Mouse (Mus musculus) ES-E14 (cell line): Measurements from ENCODE around the gene Kcnab2. TPM values are rescaled to one million over a fixed set of nuclear protein-coding genes. Genes with fewer than 3 reads are reported as not detected.

Source experiments
- DNase-seq: peaks from one replicate; pipeline ENCODE4 v3.0.0-alpha.2; 2013; ENCODE audit warnings: low read depth, low spot score
- H3K27ac ChIP-seq: 2 replicates; pipeline ENCODE4 v1.5.1; 2012; ENCODE audit warnings: low read depth, mild to moderate bottlenecking, low read length, moderate library complexity, mixed read lengths; ENCODE audit not compliant: poor library complexity, insufficient read depth, severe bottlenecking
- H3K36me3 ChIP-seq: 2 replicates; pipeline ENCODE4 v1.6.1; 2012; ENCODE audit warnings: mild to moderate bottlenecking, low read length, moderate library complexity, mixed read lengths; ENCODE audit not compliant: control insufficient read depth, poor library complexity, insufficient read depth, severe bottlenecking
- H3K4me1 ChIP-seq, 2 experiments: fragments of 150-350 bp in 1 of 2; sonication (generic) in 1 of 2; 2 replicates each; pipeline ENCODE4 v1.6.1; 2012; ENCODE audit warnings: low read length in 2 of 2, mild to moderate bottlenecking in 1 of 2, mixed read lengths in 1 of 2; ENCODE audit not compliant: control insufficient read depth in 2 of 2, insufficient read depth in 2 of 2, poor library complexity in 1 of 2
- H3K4me3 ChIP-seq, 2 experiments: fragments of 150-350 bp in 1 of 2; sonication (generic) in 1 of 2; 2 replicates each; pipeline ENCODE4 v1.5.1; 2012; ENCODE audit warnings: low read length in 2 of 2, low read depth in 1 of 2, mild to moderate bottlenecking in 1 of 2, mixed read lengths in 1 of 2; ENCODE audit not compliant: insufficient read depth in 1 of 2, poor library complexity in 1 of 2, severe bottlenecking in 1 of 2
- H3K9ac ChIP-seq: 2 replicates; pipeline ENCODE4 v1.6.1; 2012; ENCODE audit warnings: low read depth, mild to moderate bottlenecking, low read length, mixed read lengths; ENCODE audit not compliant: poor library complexity, insufficient read depth, severe bottlenecking
- H3K9me3 ChIP-seq: fragments of 150-350 bp; sonication (generic); 2 replicates; pipeline ENCODE4 v1.6.1; 2012; ENCODE audit warnings: low read depth, mild to moderate bottlenecking, low read length; ENCODE audit not compliant: control insufficient read depth, insufficient read depth
- CHD2 ChIP-seq: IDR thresholded peaks from 2 replicates; pipeline ENCODE4 v1.6.1; 2014; ENCODE audit warnings: mild to moderate bottlenecking, low read depth, low read length, inconsistent platforms
- HCFC1 ChIP-seq: IDR thresholded peaks from 2 replicates; pipeline ENCODE4 v1.6.1; 2012; ENCODE audit warnings: low read length, inconsistent platforms, borderline replicate concordance; ENCODE audit not compliant: insufficient read depth
- MAFK ChIP-seq: IDR thresholded peaks from 2 replicates; pipeline ENCODE4 v1.6.1; 2014; ENCODE audit warnings: mild to moderate bottlenecking, low read depth, low read length, inconsistent platforms; ENCODE audit not compliant: insufficient read depth
- ZC3H11A ChIP-seq: IDR thresholded peaks from 2 replicates; pipeline ENCODE4 v1.6.1; 2012; ENCODE audit warnings: low read depth, mild to moderate bottlenecking, inconsistent platforms, low read length, borderline replicate concordance
- ZNF384 ChIP-seq: IDR thresholded peaks from 2 replicates; pipeline ENCODE4 v1.6.1; 2012; ENCODE audit warnings: low read depth, low read length, inconsistent platforms
- in situ Hi-C, 2 experiments: fragments of 600-800 bp; cut with MboI; formaldehyde crosslinking; loops; one replicate each; pipeline ENCODE4 v1.15.1; 2025; ENCODE audit warnings: low sequenced_read_pairs in 2 of 2, inconsistent platforms in 1 of 2; ENCODE audit not compliant: unreplicated experiment in 2 of 2
- total RNA-seq: library from RNA; depleted of rRNA; stranded (reverse); fragments of 300-350 nt; gene quantifications from 2 replicates; pipeline ENCODE4 v1.2.3, GENCODE M21; 2012

Gene Kcnab2
- total RNA-seq, 1 experiment = 1.6 TPM

- Histone ChIP-seq H3K4me3 (no peak overlapping the region), H3K9ac (no peak overlapping the region), H3K4me1 (no peaks in the 10 kb centered on the region), H3K9me3 (no peaks in the 10 kb centered on the region), H3K36me3 (no peaks in the 10 kb centered on the region), H3K27ac (no peak overlapping the region)
- DNase-seq = no peak
- in situ Hi-C loops = no loop called here
- no peak for TF ChIP-seq ZC3H11A
- TF ChIP-seq ZNF384 = no peak
- no peak for TF ChIP-seq HCFC1
- TF ChIP-seq MAFK = no peak
- TF ChIP-seq CHD2 = no peak
Observed at GRCm38 (mm10) chr4:152412524-152413080, 65.1 kb downstream of the Kcnab2 start.

- in situ Hi-C loops = no loop called here
Observed at GRCm38 (mm10) chr4:152410961-152411360, 66.7 kb downstream of the Kcnab2 start.

GRCm38 (mm10) chr4:152406531-152406930 is 71.1 kb downstream of the Kcnab2 start:
- Histone ChIP-seq H3K36me3 (no peaks in the 10 kb centered on the region), H3K27ac (no peak overlapping the region), H3K4me3 (no peak overlapping the region), H3K9me3 (no peaks in the 10 kb centered on the region), H3K4me1 (no peaks in the 10 kb centered on the region), H3K9ac (no peak overlapping the region)
- no peak for TF ChIP-seq ZNF384
- no peak for TF ChIP-seq ZC3H11A
- no peak for TF ChIP-seq MAFK
- TF ChIP-seq CHD2 = no peak
- TF ChIP-seq HCFC1 = no peak
- no peak for DNase-seq
- in situ Hi-C loops = no loop called here

More at GRCm38 (mm10) chr4:152410961-152411360, 66.7 kb downstream of the Kcnab2 start:
- no peak overlapping the region for H3K27ac ChIP-seq
- no peaks in the 10 kb centered on the region for H3K4me1 ChIP-seq
- no peak overlapping the region for H3K9ac ChIP-seq
- TF ChIP-seq MAFK = no peak
- no peak for TF ChIP-seq HCFC1
- no peak for TF ChIP-seq CHD2
- no peak for TF ChIP-seq ZNF384
- TF ChIP-seq ZC3H11A = no peak
- no peak for DNase-seq
- H3K9me3 ChIP-seq = no peaks in the 10 kb centered on the region
- H3K36me3 ChIP-seq = no peaks in the 10 kb centered on the region
- H3K4me3 ChIP-seq = no peak overlapping the region

GRCm38 (mm10) chr4:152405671-152406201 is 71.9 kb downstream of the Kcnab2 start:
- no peak for DNase-seq
- Histone ChIP-seq H3K9me3 (no peaks in the 10 kb centered on the region), H3K4me3 (no peak overlapping the region), H3K27ac (no peak overlapping the region), H3K36me3 (no peaks in the 10 kb centered on the region), H3K9ac (no peak overlapping the region), H3K4me1 (no peaks in the 10 kb centered on the region)
- in situ Hi-C loops = no loop called here
- no peak for TF ChIP-seq ZNF384

GRCm38 (mm10) chr4:152405143-152405542 is 72.5 kb downstream of the Kcnab2 start:
- no peak for TF ChIP-seq MAFK
- no peak for TF ChIP-seq CHD2
- TF ChIP-seq ZC3H11A = no peak
- TF ChIP-seq HCFC1 = no peak
- no peak for TF ChIP-seq ZNF384
- Histone ChIP-seq H3K4me3 (no peak overlapping the region), H3K4me1 (no peaks in the 10 kb centered on the region), H3K9me3 (no peaks in the 10 kb centered on the region), H3K36me3 (no peaks in the 10 kb centered on the region), H3K27ac (no peak overlapping the region), H3K9ac (no peak overlapping the region)
- DNase-seq = no peak
- in situ Hi-C loops = no loop called here
